ENCODE assay signal across 9 mouse cellular contexts in the genomic region with DNA sequence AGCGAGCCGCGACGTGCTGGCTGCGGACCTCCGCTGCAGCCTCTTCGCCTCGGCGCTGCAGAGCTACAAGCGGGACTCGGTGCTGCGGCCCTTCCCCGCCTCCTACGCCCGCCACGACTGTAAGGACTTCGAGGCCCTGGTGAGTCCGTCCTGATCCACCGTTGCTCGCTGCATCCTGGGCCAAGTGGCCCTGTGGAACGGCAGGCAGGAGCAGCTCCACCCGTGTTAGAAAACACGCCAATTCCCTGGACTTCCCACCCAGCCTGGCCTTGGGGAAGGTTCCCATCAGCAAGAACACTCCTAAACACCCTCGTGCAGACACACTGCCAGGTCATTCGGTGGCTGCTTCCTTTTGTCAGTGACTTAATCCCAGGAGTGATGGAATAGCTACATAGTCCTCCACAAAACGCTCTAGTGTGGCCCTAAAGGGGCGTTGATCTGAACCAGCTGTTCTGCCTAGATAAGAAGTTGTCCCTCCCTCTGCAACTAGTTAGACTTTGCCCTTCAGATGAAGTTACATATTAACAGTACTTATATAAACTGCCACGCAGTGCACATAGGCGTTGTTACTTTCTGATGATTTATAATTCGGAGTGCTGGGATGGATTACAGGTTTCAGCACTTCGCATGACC. TPM values are rescaled to one million over a fixed set of nuclear protein-coding genes. Genes with fewer than 3 reads are reported as not detected.
A peak's percentile ranks its signal among the peaks of the same experiment; 100 is the strongest.
DNase-seq lines count a peak whose midpoint lies in the region; ATAC-seq and TF ChIP-seq lines count a peak whose summit lies in the region.
"Had no signal": no experiment of that assay in that cellular context is flagged by ENCODE, and none has a peak within 500 bp of the region (broad histone marks: within the 10 kb centered on the region; RNA-seq: fewer than 3 reads in every experiment).

No protein-coding gene starts in this region.

- peak; percentile 15 for ATAC-seq in heart, postnatal 0 days (ENCODE audit: insufficient read depth, low read depth)

- H3K36me3 ChIP-seq in heart, adult 2 months (ENCODE audit: control insufficient read depth, insufficient read depth, low read length) = peaks cover 3% of the 10 kb centered on the region; the same call in 1 of the 2 replicates
- H3K36me3 ChIP-seq in heart, postnatal 0 days (replicated peaks; ENCODE audit: control insufficient read depth, insufficient read depth, low read length) = no peaks in the 10 kb centered on the region
- H3K36me3 ChIP-seq in liver, adult 2 months (ENCODE audit: control insufficient read depth, insufficient read depth, low read length) = no peaks in the 10 kb centered on the region

- TF ChIP-seq CTCF in heart, adult 2 months (IDR thresholded peaks at IDR 0.05) = no peak
- TF ChIP-seq CTCF in bone marrow macrophage, adult 2 months (IDR thresholded peaks at IDR 0.05; ENCODE audit: low read depth, low read length) = no peak
- no peak for TF ChIP-seq CTCF in heart, postnatal 0 days (IDR thresholded peaks at IDR 0.05; ENCODE audit: low read depth)
- TF ChIP-seq CTCF in liver, adult 2 months (IDR thresholded peaks at IDR 0.05; ENCODE audit: low read depth, low read length) = no peak
- no peak for TF ChIP-seq CTCF in olfactory bulb, adult 2 months (IDR thresholded peaks at IDR 0.05; ENCODE audit: insufficient read depth, low read depth, low read length)

- H3K4me2 ChIP-seq in heart, postnatal 0 days (ENCODE audit: low read depth, low read length) = peak overlapping the region; percentile 86

- H3K9ac ChIP-seq in heart, adult 2 months (ENCODE audit: low read depth, low read length) = peak overlapping the region; percentile 86
- peak overlapping the region; percentile 63 for H3K9ac ChIP-seq in heart, postnatal 0 days (replicated peaks; ENCODE audit: low read depth, low read length)
- H3K9ac ChIP-seq in liver, adult 2 months (ENCODE audit: low read depth, low read length) = peak overlapping the region; percentile 98

- no peaks in the 10 kb centered on the region for H3K9me3 ChIP-seq in heart, postnatal 0 days (replicated peaks; ENCODE audit: control insufficient read depth, low read length)

- DNase-seq in heart, adult 2 months = no peak
- no peak for DNase-seq in heart, postnatal 14 days
- peak; percentile 36 for DNase-seq in heart, postnatal 0 days (ENCODE audit: low spot score)
- DNase-seq in liver, adult 2 months (ENCODE audit: extremely low read depth, low read depth, low spot score) = peak; percentile 97
- DNase-seq in B cell, adult 2 months = no peak
- DNase-seq in gastrocnemius, postnatal 10 days = no peak

- H3K27ac ChIP-seq in heart, adult 2 months = peak overlapping the region; percentile 89
- H3K27ac ChIP-seq in bone marrow macrophage, adult 2 months (ENCODE audit: insufficient read depth, low read depth, low read length) = peak overlapping the region; percentile 21; the same call in 1 of the 2 replicates
- peak overlapping the region; percentile 93 for H3K27ac ChIP-seq in heart, postnatal 0 days (ENCODE audit: low read depth)
- H3K27ac ChIP-seq in liver, adult 2 months (replicated peaks; ENCODE audit: insufficient read depth, low read depth, low read length) = peak overlapping the region; percentile 99
- H3K27ac ChIP-seq in olfactory bulb, adult 2 months (ENCODE audit: insufficient read depth, low read depth, low read length) = peak overlapping the region; percentile 65

- intact Hi-C loops in heart, adult 2 months (cut with DNase I) = loop anchor here (2.0 kb wide), 1 partner anchor 21 kb away; the partner anchor contains the start of gene Parp16
- intact Hi-C loops in heart, postnatal 14 days (cut with DNase I) = no loop called here

- no peak for TF ChIP-seq EP300 in heart, adult 2 months (IDR thresholded peaks at IDR 0.05; ENCODE audit: insufficient read depth, low read depth, low read length)
- TF ChIP-seq EP300 in heart, postnatal 0 days (IDR thresholded peaks at IDR 0.05; ENCODE audit: low read depth) = no peak

- H3K4me1 ChIP-seq in heart, adult 2 months (ENCODE audit: control insufficient read depth, insufficient read depth, low read length) = peaks cover 13% of the 10 kb centered on the region
- H3K4me1 ChIP-seq in bone marrow macrophage, adult 2 months (ENCODE audit: control insufficient read depth, insufficient read depth, low read length) = peaks cover 7% of the 10 kb centered on the region
- 0 out of 2 replicates have a peak, but pooled peaks cover 2% of the 10 kb centered on the region for H3K4me1 ChIP-seq in heart, postnatal 0 days (ENCODE audit: control insufficient read depth, insufficient read depth)
- peaks cover 26% of the 10 kb centered on the region for H3K4me1 ChIP-seq in liver, adult 2 months (ENCODE audit: control insufficient read depth, insufficient read depth, low read length)
- peaks cover 11% of the 10 kb centered on the region for H3K4me1 ChIP-seq in olfactory bulb, adult 2 months (ENCODE audit: control insufficient read depth, insufficient read depth, low read length)

- H3K27me3 ChIP-seq in heart, adult 2 months (ENCODE audit: control insufficient read depth, insufficient read depth, low read length) = no peaks in the 10 kb centered on the region
- H3K27me3 ChIP-seq in heart, postnatal 0 days (ENCODE audit: control insufficient read depth, insufficient read depth, low read length) = no peaks in the 10 kb centered on the region
- H3K27me3 ChIP-seq in liver, adult 2 months (ENCODE audit: control insufficient read depth, insufficient read depth, low read length) = no peaks in the 10 kb centered on the region
- H3K27me3 ChIP-seq: Patski had no signal

- peak overlapping the region; percentile 74 for H3K4me3 ChIP-seq in heart, adult 2 months
- H3K4me3 ChIP-seq in bone marrow macrophage, adult 2 months (ENCODE audit: insufficient read depth, low read length) = peak overlapping the region; percentile 80
- peak overlapping the region; percentile 64 for H3K4me3 ChIP-seq in heart, postnatal 0 days (ENCODE audit: low read depth, low read length)
- H3K4me3 ChIP-seq in liver, adult 2 months (ENCODE audit: insufficient read depth, low read depth, low read length) = peak overlapping the region; percentile 73
- H3K4me3 ChIP-seq in olfactory bulb, adult 2 months (ENCODE audit: insufficient read depth, low read depth, low read length) = peak overlapping the region; percentile 74

- H3K79me2 ChIP-seq in heart, adult 2 months (replicated peaks; ENCODE audit: control insufficient read depth, insufficient read depth, low read length) = peaks cover 3% of the 10 kb centered on the region; the same call in 1 of the 2 replicates
- peaks cover 3% of the 10 kb centered on the region; the same call in 1 of the 2 replicates for H3K79me2 ChIP-seq in liver, adult 2 months (ENCODE audit: control insufficient read depth, insufficient read depth, low read length)

- WGBS in heart, adult 2 months = 11% methylated on average over 31 of the region's 31 CpGs
- WGBS in heart, postnatal 0 days = 11% methylated on average over 31 of the region's 31 CpGs
- 3% methylated on average over 31 of the region's 31 CpGs for WGBS in liver, adult 2 months
- WGBS in olfactory bulb, adult 2 months = 10% methylated on average over 31 of the region's 31 CpGs

- TF ChIP-seq POLR2A in heart, adult 2 months (IDR thresholded peaks at IDR 0.05; ENCODE audit: insufficient read depth, low read depth, low read length) = no peak
- no peak for TF ChIP-seq POLR2A in bone marrow macrophage, adult 2 months (IDR thresholded peaks at IDR 0.05; ENCODE audit: borderline replicate concordance, low read depth, low read length)
- TF ChIP-seq POLR2A in liver, adult 2 months (IDR thresholded peaks at IDR 0.05; ENCODE audit: extremely low read depth, insufficient read depth, low read length) = peak; percentile 42; the same call in 1 of the 2 replicates
- no peak; the same call in 1 of the 2 replicates for TF ChIP-seq POLR2A in olfactory bulb, adult 2 months (IDR thresholded peaks at IDR 0.05; ENCODE audit: insufficient read depth, low read depth, low read length)

RNA-seq across cellular contexts. Expression of gene Parp16, which starts 20.5 kb away (rescaled TPM):
- 1 to 10 TPM; 2.6 to 3.1 TPM for total RNA-seq in heart, adult 2 months (2021)
- 3.7 and 4.8 TPM in 2 replicates for polyA plus RNA-seq in heart, adult 2 months (2012; rRNA removed)
- total RNA-seq in heart, postnatal 14 days (2021) = 1 to 10 TPM; 3.4 to 3.6 TPM
- 2.9 TPM in 2 replicates for polyA plus RNA-seq in bone marrow macrophage, adult 2 months (2012; ENCODE audit: insufficient read depth, insufficient read length, missing spikeins)
- 1.8 and 7.7 TPM in 2 replicates for total RNA-seq in heart, postnatal 0 days (2014; rRNA removed; ENCODE audit: low replicate concordance)
- polyA plus RNA-seq in heart, postnatal 0 days (2015; fragmentation: Nextera tagmentation; extraction: Ambion mirVana) = 5.7 and 5.8 TPM in 2 replicates
- total RNA-seq in liver, adult 2 months (2014; rRNA removed) = 11.3 and 12.6 TPM in 2 replicates
- polyA plus RNA-seq in liver, adult 2 months (2012; rRNA removed) = 11.4 and 13.6 TPM in 2 replicates
- not detected in 2 replicates for polyA plus RNA-seq in olfactory bulb, adult 2 months (2012; ENCODE audit: insufficient read depth, insufficient read length, low replicate concordance, missing spikeins)
- 1 to 10 TPM; 6.6 to 8.1 TPM for total RNA-seq in gastrocnemius, postnatal 10 days (2021)

RNA-seq across cellular contexts. Expression of gene Cilp, which starts 49.4 kb away (rescaled TPM):
- 1 to 10 TPM; 3.0 to 4.8 TPM for total RNA-seq in heart, adult 2 months (2021)
- polyA plus RNA-seq in heart, adult 2 months (2012; rRNA removed) = 4.8 and 10.1 TPM in 2 replicates
- total RNA-seq in heart, postnatal 14 days (2021) = 1 to 10 TPM; 6.2 to 6.6 TPM
- polyA plus RNA-seq in bone marrow macrophage, adult 2 months (2012; ENCODE audit: insufficient read depth, insufficient read length, missing spikeins) = not detected in 2 replicates
- 0.73 and 0.88 TPM in 2 replicates for total RNA-seq in heart, postnatal 0 days (2014; rRNA removed; ENCODE audit: low replicate concordance)
- polyA plus RNA-seq in heart, postnatal 0 days (2015; fragmentation: Nextera tagmentation; extraction: Ambion mirVana) = 0.19 and 0.21 TPM in 2 replicates
- total RNA-seq in liver, adult 2 months (2014; rRNA removed) = 0.18 and 0.20 TPM in 2 replicates
- polyA plus RNA-seq in liver, adult 2 months (2012; rRNA removed) = 0.12 and 0.15 TPM in 2 replicates
- not detected in 2 replicates for polyA plus RNA-seq in olfactory bulb, adult 2 months (2012; ENCODE audit: insufficient read depth, insufficient read length, low replicate concordance, missing spikeins)
- 100 to 1,000 TPM; 101 to 103 TPM for total RNA-seq in gastrocnemius, postnatal 10 days (2021)
- polyA plus RNA-seq: Patski had no signal

Comparison
In these comparisons a context has a peak if more than half of its experiments do, and no peak if none do; other contexts are left out.
1. DNase-seq: peak in heart, postnatal 0 days (single experiment) and liver, adult 2 months (single experiment); none in heart, adult 2 months (0 of 2), heart, postnatal 14 days (0 of 2), B cell, adult 2 months (0 of 2) and gastrocnemius, postnatal 10 days (single experiment).
2. H3K27ac ChIP-seq: peak in every context shown above with its lines; median percentile 99 in liver, adult 2 months; 93 in heart, postnatal 0 days; 89 in heart, adult 2 months; 65 in olfactory bulb, adult 2 months; 21 in bone marrow macrophage, adult 2 months.
3. RNA of gene Cilp, which starts 49.4 kb away (total RNA-seq): 101 to 103 TPM in gastrocnemius, postnatal 10 days; 6.2 to 6.6 TPM in heart, postnatal 14 days, 3.0 to 4.8 TPM in heart, adult 2 months, 0.73 to 0.88 TPM in heart, postnatal 0 days and 0.18 to 0.20 TPM in liver, adult 2 months; every median in the first group is over 10 times any median in the second.
4. Peak in every context shown above with its lines, with median percentiles within 50 percentile points of each other: H3K4me3 ChIP-seq and H3K9ac ChIP-seq.